Mouse (Mus musculus) megakaryocyte progenitor cell, adult 5-6 weeks (primary cell): ENCODE measurements at regions not wholly inside any gene's neighbourhood (a gene's known extent, or its start where the extent isn't known, plus 50 kb on each side); places are given as distances from the start of the nearest gene placed in this dataset.
A peak's percentile ranks its signal among the peaks of the same experiment; 100 is the strongest.

Experiments
- ATAC-seq: replicated peaks from 2 replicates; pipeline ENCODE4 v1.8.0; 2016; ENCODE audit warnings: mild to moderate bottlenecking, moderate TSS enrichment, inconsistent platforms; ENCODE audit not compliant: poor library complexity

DNA sequence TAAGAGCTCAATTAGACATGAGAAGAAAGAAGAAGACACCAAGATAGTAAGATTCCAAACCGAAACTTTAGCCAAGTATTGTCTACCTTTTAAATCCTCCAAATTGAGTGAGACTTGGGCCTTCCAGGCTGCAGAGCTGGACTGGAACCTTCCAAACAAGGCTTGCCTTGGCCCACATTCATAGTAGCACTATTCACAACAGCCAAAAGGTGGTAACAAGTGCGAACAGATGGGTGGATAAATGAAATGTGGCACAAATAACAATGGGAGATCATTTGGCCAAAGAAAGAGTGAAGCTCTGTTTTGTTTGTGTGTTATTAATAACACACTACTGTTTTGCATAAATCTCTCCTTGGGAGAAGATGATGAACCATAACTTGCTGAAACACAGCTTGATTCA is 281.6 kb upstream of the Nfe2l3 start:
- no peak for ATAC-seq

DNA sequence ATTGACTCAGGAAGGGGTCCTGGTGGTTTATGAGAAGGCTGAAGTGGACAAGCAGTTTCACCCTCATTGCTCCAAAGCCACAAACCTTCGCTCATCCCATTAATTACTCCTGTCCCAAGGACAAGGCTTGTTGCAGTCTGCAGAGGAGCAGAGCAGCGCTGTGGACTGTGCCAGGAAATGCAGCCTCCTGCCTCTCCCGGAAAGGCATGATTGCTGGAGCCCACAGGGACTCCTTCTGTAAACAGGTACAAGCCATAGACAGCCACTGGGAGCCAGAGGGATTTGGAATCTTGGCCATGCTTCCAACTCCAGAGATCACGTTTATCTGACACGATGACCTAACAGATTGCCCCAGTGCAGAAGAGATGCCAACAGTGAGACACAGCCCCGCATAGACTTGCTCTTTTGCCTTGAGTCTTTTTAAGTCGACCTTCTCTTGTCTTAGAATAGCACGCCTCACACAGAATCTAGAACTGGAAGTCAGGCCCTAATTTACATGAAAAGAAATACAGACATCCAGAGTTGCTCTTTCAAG is 275.6 kb upstream of the Nfe2l3 start:
- no peak for ATAC-seq

DNA sequence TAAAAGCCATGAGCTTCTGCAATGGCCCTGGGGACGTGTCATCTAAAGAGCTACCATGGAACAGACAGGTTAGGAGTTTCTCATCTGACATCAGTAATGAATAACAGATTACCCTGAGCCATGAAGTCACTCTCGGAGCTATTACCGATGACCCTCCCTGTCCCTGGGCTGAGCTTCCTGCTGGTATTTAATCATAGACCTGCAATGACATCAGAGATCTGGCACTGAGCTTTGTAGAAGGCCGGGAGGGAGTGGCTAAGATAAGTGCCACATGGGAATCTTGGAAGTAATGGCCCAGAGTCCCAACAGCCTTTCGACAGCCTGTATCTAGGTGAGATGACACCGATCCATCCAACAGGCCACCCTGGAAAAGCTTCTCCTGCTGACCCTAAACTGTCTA is 271.3 kb upstream of the Nfe2l3 start:
- no peak for ATAC-seq

DNA sequence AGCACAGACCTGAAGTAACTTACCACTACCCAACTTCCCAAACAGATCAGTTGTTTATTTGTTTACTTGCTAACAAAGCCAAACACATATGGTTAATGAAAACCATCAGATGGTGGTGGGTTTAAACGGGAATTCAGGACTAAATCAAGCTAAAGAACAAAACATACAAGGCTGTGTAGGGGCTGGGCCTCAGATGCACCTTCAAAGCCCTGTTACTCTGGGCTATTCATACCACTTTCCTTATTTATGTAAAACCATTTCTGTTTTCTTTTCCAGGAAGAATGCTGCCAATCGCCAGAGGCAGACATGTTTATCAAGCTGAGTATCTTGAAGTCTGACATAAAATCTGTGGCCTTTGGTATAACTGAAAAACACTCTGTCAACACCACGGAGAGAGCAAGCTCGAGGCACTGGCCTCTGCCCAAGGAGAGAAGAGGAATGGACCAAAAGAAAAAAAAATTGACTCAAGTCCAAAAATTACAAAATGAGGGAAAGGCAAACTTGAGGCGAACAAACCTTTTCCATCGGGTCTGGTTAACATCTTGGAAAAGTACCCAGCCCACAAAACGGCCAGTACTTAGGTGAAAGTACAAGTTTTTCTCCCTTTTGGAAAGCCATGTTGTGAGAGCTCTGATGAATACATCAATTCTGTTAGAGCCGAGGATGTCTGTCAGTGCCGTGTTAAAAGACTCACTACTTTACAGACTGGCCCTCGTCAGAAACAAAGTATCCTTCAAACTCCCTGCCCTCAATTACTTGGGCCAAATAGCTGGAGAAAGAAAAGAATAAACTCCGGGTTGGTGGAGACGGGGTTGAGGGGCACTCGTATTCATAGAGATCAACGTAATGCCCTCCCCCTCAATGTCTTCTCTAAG is 270.0 kb upstream of the Nfe2l3 start:
- ATAC-seq: no peak

GRCm38 (mm10) chr6:51163266-51163665 is 269.2 kb upstream of the Nfe2l3 start:
- no peak for ATAC-seq

GRCm38 (mm10) chr6:51163882-51164281 is 268.6 kb upstream of the Nfe2l3 start:
- no peak for ATAC-seq

- ATAC-seq: no peak
Observed at GRCm38 (mm10) chr6:51167028-51167427, 265.4 kb upstream of the Nfe2l3 start.

DNA sequence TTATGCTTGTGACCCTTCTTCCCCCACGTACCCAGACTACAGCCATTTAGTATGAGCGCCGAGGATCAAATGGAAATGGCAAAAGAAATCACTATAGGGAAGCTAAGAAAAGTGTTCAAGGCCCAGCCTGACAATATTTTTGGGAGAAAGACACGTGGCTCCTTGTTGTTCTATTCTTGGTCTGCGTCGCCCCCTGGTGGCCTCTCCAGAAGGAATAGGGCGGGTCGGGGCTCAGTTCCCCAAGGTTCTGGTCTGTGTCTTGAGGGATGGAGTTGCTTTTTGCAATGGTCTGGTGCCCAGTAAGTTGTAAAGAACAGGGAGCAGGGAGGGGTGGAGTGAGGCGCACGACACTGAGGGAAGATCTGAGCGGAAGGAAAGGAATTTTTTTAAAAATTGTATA is 264.4 kb upstream of the Nfe2l3 start:
- ATAC-seq: peak; percentile 45

GRCm38 (mm10) chr6:51168775-51169695 is 263.4 kb upstream of the Nfe2l3 start:
- ATAC-seq: no peak

DNA sequence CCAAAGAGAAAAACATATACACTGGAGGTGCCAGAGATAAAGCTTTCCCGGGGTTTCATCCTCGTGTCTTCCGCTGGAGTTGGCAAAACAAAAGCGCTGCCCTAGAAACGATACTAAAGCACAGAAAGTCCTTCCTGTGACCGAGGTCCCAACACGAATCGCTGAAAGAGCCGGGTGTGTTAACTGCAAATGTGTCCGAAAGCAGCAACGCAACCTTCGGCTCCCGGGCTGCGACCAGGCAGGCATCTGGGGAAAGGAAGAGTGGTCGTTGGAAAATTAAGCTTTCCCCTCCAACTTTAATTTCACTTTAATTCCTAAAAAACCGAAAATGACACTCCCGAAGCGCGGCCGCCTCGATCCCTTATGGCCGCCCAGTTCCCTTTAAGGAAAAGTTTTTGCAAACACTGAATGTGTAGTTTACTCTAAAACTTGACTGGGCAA is 262.5 kb upstream of the Nfe2l3 start:
- ATAC-seq: no peak

- peak; percentile 55 for ATAC-seq
Observed at GRCm38 (mm10) chr6:51170414-51170813, 262.1 kb upstream of the Nfe2l3 start.

GRCm38 (mm10) chr6:51170871-51171270 is 261.6 kb upstream of the Nfe2l3 start:
- peak; percentile 80 for ATAC-seq

DNA sequence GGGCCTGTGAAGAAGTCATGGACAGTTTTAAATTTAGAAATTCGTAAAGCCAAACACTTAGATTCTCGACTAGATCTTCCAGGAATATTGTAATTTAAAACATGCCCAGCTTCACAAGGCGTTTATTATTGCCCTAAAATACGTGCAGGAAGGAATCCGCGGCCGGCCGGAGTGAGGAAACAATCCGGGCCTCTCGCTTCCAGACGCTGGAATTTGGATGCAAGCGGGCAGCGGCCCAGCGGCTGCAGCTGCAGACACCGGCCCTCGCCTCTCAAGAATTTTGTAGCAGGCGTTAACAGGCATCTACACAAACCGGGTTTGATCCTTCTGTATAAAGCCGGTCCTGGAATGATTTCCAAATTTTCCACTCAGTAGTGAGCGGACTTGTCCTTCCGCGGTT is 260.7 kb upstream of the Nfe2l3 start:
- no peak for ATAC-seq

DNA sequence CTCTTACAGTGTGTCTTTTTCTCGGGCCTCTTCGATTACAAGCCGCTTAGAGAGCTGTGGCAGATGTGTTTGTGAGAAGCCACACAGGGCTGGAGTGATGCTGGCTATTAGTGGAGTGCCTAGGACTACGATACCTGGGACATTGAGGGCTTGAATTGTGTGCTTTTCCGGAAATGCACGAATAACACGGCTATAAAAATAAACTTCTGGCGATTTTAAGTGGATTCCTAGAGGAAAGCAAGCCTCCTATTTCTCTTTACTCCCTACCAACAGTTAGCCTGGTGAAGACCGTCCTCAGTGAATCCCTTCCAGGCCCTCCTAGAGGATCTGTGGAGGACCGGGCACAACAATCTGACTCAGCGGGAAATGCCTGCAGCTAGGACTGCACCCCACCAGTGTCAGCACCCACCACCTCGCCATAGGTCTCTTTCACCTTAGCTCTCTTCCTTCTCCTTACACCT is 260.1 kb upstream of the Nfe2l3 start:
- ATAC-seq: no peak

DNA sequence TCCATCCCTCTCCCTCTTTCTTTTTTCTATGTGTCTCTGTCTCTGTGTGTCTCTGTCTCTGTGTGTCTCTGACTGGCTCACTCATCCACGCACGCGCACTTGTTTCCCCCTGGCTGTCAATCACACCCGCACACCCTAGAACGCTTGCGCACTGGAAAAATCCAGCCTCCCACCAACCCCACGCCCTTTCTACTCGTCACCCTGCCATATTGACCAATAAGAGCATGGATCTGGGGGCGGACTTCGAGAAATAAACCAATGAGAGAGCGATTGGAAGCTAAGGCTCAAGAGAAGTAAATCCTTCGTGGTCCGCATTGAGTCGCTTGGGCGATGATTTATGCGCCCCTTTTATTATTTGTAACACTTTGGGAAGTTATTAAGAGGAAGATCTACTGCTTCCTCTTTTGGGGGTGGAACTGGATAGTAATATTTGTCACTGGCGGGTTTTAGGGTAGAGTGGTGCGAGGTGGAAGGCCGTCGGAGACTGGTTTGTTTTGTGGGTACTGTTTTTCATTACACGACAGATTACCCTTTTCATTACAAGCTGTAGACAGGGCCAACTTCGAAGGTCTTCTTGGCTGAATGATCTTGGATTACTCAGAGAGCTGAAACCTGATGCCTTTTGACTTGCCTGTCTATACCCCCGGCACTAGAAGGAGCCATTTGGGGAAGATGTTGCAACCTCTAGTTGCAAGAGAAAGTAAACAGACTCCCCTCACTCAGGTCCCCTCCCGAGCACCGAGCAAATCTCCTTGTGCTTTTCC is 259.4 kb upstream of the Nfe2l3 start:
- peak; percentile 57 for ATAC-seq

DNA sequence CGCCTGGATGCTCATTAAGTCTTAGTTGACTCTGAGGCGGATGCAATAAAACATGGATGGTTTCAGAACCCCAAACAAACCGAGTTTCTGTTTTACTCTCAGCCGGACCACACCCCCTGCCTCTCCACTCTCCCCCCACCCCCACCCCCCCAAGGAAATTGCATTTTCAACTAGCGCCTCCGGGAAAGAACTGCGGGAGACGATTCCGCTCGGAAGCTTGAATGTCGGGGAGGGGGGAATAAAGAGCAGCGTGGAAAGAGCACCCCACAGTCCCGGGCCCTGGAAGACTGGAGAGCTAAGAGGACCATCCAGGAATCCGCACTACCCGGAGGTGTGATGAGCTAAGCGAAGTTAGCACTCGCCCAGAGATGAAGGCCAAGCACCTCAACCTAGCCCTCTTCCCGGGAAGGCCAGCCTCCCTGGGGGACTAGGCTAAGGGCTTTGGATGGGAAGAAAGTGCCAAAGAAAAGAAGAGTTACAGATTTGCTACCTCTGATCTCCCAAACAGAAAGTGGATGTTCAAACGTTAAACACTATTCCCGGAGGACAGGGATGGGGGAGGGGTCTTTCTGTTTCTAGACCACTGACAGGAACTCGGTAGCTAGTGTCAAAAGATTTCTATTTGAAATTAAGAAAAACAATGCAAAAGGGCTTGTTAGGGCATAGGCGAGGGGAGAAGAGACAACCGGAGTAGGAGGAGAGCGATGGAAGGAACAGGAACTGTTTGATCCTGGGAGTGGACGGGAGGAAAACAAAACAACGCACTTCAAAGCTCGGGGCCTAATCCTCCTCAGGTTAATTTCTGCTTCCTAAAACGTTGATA is 258.6 kb upstream of the Nfe2l3 start:
- no peak for ATAC-seq

DNA sequence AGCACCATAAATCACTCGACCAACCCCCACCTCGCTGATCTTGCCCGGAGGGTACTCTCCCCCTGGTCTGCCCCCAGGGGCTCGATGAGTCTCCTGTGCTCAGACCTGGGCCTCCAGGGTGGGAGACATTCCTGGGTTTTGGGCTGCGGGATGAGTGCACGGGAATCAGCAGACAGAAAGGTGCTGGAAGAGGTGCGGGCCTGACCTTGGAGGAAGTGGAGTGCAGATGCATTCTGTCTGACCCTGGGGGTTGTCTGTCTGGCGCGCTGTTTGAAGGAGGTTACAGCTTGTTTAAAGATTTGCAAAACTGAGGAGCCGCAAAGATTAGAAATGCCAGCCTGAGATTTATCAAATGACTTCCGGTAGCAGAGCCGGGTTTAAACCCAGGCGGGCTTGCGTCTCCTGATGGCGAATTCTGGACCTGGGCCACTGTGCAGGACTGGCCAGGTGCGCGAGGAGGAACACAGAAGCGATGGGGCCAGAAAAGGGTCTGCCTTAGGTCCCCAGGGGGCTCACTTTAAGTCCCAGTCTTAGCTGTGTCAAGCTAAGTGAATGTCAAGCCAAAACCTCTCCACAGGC is 257.9 kb upstream of the Nfe2l3 start:
- no peak for ATAC-seq

DNA sequence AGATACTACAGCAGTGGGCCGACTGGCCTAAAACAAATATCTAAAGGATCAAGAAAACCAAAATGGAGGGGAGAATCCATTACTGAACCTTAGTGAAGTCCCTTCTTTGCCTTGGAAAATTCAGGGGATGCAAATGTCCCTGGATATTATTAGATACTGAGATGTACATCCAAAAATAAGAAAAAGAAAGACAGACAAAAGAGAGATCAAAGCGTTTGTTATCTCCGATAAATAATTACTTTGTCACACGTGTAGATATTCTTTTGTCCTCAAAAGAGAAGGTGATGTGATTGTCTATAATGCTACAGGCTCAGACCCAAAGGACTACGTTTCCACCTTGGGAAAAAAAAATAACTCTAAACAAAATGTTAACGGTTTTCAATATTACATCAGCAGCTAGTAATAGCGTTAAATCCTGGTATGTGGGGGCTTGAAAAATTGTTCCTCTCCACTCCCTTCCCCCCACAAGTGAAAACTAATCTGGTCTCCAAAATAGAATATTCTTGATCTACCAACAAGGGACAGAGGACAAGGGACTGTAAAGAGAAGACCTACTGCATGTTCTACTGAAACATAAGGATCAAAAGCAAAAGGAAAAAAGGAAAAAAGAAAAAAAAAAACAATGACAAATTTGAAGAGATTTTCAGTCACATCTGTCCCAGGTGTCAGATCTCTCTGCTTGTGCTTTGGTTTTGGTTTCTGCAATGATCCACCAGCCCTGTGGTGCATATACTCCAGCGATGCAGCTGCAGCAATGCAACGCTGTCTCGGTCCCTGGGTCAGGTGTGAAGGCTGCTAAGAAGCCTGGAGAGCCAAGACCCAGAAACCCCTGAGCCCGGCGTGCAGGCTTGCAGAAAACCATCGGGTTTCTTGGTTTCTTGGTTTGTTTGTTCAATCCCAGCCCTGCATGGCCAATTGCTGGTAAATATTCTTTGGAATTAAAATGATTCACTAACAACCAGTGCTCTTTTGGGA is 256.6 kb upstream of the Nfe2l3 start:
- ATAC-seq: no peak
